Mouse (Mus musculus): ENCODE data around the gene Epha6.

Epha6 gene

GRCm38 (mm10) chr16:60266367-60267351 lies 338.7 kb downstream of the Epha6 start:
- no peak for DNase-seq (ENCODE audit: extremely low read depth, low read depth)

GRCm38 (mm10) chr16:60264719-60265508 lies 340.4 kb downstream of the Epha6 start:
- DNase-seq (ENCODE audit: extremely low read depth, low read depth), result no peak

- no peak for DNase-seq (ENCODE audit: extremely low read depth, low read depth)
Measured at GRCm38 (mm10) chr16:60258151-60258635, 347.1 kb downstream of the Epha6 start.

- DNase-seq (ENCODE audit: extremely low read depth, low read depth), result no peak
Measured at GRCm38 (mm10) chr16:60257623-60258022, 347.7 kb downstream of the Epha6 start.

- DNase-seq (ENCODE audit: extremely low read depth, low read depth), result peak; percentile 67
Measured at GRCm38 (mm10) chr16:60257044-60257443, 348.3 kb downstream of the Epha6 start.

- no peak for DNase-seq (ENCODE audit: extremely low read depth, low read depth)
Measured at GRCm38 (mm10) chr16:60239356-60240190, 365.8 kb downstream of the Epha6 start.

- peak; percentile 52 for DNase-seq (ENCODE audit: extremely low read depth, low read depth)
Measured at GRCm38 (mm10) chr16:60233985-60234766, 371.2 kb downstream of the Epha6 start.

GRCm38 (mm10) chr16:60232982-60233381 lies 372.3 kb downstream of the Epha6 start:
- no peak for DNase-seq (ENCODE audit: extremely low read depth, low read depth)

- DNase-seq (ENCODE audit: extremely low read depth, low read depth), result no peak
Measured at GRCm38 (mm10) chr16:60209151-60209550, 396.2 kb downstream of the Epha6 start.

GRCm38 (mm10) chr16:60175580-60175979 lies 429.8 kb downstream of the Epha6 start:
- no peak for DNase-seq (ENCODE audit: extremely low read depth, low read depth)

GRCm38 (mm10) chr16:60152439-60152838 lies 452.9 kb downstream of the Epha6 start:
- DNase-seq (ENCODE audit: extremely low read depth, low read depth), result no peak

- DNase-seq (ENCODE audit: extremely low read depth, low read depth), result no peak
Measured at GRCm38 (mm10) chr16:60144370-60144769, 461.0 kb downstream of the Epha6 start.

GRCm38 (mm10) chr16:60121435-60121834 lies 483.9 kb downstream of the Epha6 start:
- DNase-seq (ENCODE audit: extremely low read depth, low read depth), result no peak

- no peak for DNase-seq (ENCODE audit: extremely low read depth, low read depth)
Measured at GRCm38 (mm10) chr16:60102210-60102609, 503.1 kb downstream of the Epha6 start.

GRCm38 (mm10) chr16:60095333-60095732 lies 510.0 kb downstream of the Epha6 start:
- no peak for DNase-seq (ENCODE audit: extremely low read depth, low read depth)

GRCm38 (mm10) chr16:60086976-60087375 lies 518.4 kb downstream of the Epha6 start:
- no peak for DNase-seq (ENCODE audit: extremely low read depth, low read depth)

- no peak for DNase-seq (ENCODE audit: extremely low read depth, low read depth)
Measured at GRCm38 (mm10) chr16:60070457-60071112, 534.7 kb downstream of the Epha6 start.

- DNase-seq (ENCODE audit: extremely low read depth, low read depth), result no peak
Measured at GRCm38 (mm10) chr16:60043809-60044208, 561.5 kb downstream of the Epha6 start.

GRCm38 (mm10) chr16:60028381-60028780 lies 577.0 kb downstream of the Epha6 start:
- peak; percentile 7 for DNase-seq (ENCODE audit: extremely low read depth, low read depth)

Data from MEL-GATA-1-ER (cell line).